Mouse (Mus musculus) B cell, adult 67 days (primary cell): Measurements from ENCODE around the gene Hip1r. TPM values are rescaled to one million over a fixed set of nuclear protein-coding genes. Genes with fewer than 3 reads are reported as not detected.

Source experiments
- total RNA-seq, 2 experiments: library from RNA; stranded (reverse); gene quantifications; 4 replicates each; pipeline ENCODE4 v1.2.4; 2023

Gene Hip1r
- 100 to 1,000 TPM; 230 to 266 TPM for total RNA-seq

GRCm38 (mm10) chr5:123973299-123974178 lies at the start of gene Hip1r:
Gene Hip1r, plus strand, starts transcription at chr5:123973628.

GRCm38 (mm10) chr5:123927118-123927517 lies 46.3 kb upstream of the Hip1r start, which contains the start of gene Gm43518:
Gene Gm43518, plus strand, starts transcription at chr5:123927418.

GRCm38 (mm10) chr5:123930508-123930989 lies 42.9 kb upstream of the Hip1r start, which contains the start of gene Ccdc62:
Gene Ccdc62, plus strand, starts transcription at chr5:123930679.

GRCm38 (mm10) chr5:124032001-124032508 lies 58.6 kb downstream of the Hip1r start, which contains the start of gene Vps37b:
Gene Vps37b, minus strand, starts transcription at chr5:124032270.

Other genes with a start within 250 kb of the Hip1r start
- gene Rsrc2, start 224.2 kb upstream of the Hip1r start, total RNA-seq, result 100 to 1,000 TPM; 250 to 251 TPM
- 1 to 10 TPM; 1.9 to 2.5 TPM for gene Kntc1, start 223.9 kb upstream of the Hip1r start, total RNA-seq
- under 1 TPM in 1 of 2 experiments, not detected in 1; 0.26 TPM for gene Hcar2, start 108.1 kb upstream of the Hip1r start, total RNA-seq
- not detected for gene Hcar1, start 93.6 kb upstream of the Hip1r start, total RNA-seq
- gene Denr, start 66.5 kb upstream of the Hip1r start, total RNA-seq, result 10 to 100 TPM; 35.9 to 49.1 TPM
- gene Gm43518, start 46.2 kb upstream of the Hip1r start, total RNA-seq, result 1 to 10 TPM in 1 of 2 experiments, not detected in 1; 4.0 TPM
- 1 to 10 TPM; 3.7 to 6.5 TPM for gene Ccdc62, start 42.9 kb upstream of the Hip1r start, total RNA-seq
- gene Vps37b, start 58.6 kb downstream of the Hip1r start, total RNA-seq, result 10 to 100 TPM; 82.8 to 99.9 TPM
- gene Abcb9, start 122.2 kb downstream of the Hip1r start, total RNA-seq, result 1 to 10 TPM; 2.7 to 2.8 TPM
- 10 to 100 TPM; 22.2 to 26.2 TPM for gene Ogfod2, start 138.7 kb downstream of the Hip1r start, total RNA-seq
- gene Arl6ip4, start 142.5 kb downstream of the Hip1r start, total RNA-seq, result 10 to 100 TPM; 33.9 to 38.1 TPM